Mouse (Mus musculus) stomach, embryonic 14.5 days (tissue): ENCODE measurements around the gene Trim38. TPM values are rescaled to one million over a fixed set of nuclear protein-coding genes. Genes with fewer than 3 reads are reported as not detected.

Source experiments
- ATAC-seq: fragments of 200-750 bp; cut with Nextera tagmentation; 2 replicates; pipeline ENCODE4 v1.8.0; 2017; ENCODE audit warnings: low read depth, moderate TSS enrichment; ENCODE audit not compliant: insufficient number of reproducible peaks, insufficient read depth, low FRiP score
- H3K27ac ChIP-seq: fragments of 300-500 bp; sonication (generic); 2 replicates; pipeline ENCODE4 v1.5.1; 2014; ENCODE audit warnings: mild to moderate bottlenecking, low read length, moderate library complexity, mixed read lengths
- H3K27me3 ChIP-seq: fragments of 300-500 bp; sonication (generic); 2 replicates; pipeline ENCODE4 v1.6.1; 2014; ENCODE audit warnings: low read length, control low read depth, mixed read lengths; ENCODE audit not compliant: control insufficient read depth, insufficient read depth
- H3K36me3 ChIP-seq: fragments of 300-500 bp; sonication (generic); 2 replicates; pipeline ENCODE4 v1.6.1; 2014; ENCODE audit warnings: mild to moderate bottlenecking, control low read depth, low read length, moderate library complexity, mixed read lengths; ENCODE audit not compliant: control insufficient read depth, insufficient read depth
- H3K4me1 ChIP-seq: fragments of 300-500 bp; sonication (generic); 2 replicates; pipeline ENCODE4 v1.6.1; 2014; ENCODE audit warnings: low read length, control low read depth, mixed read lengths; ENCODE audit not compliant: control insufficient read depth, insufficient read depth
- H3K4me2 ChIP-seq: fragments of 300-500 bp; sonication (generic); replicated peaks from 2 replicates; pipeline ENCODE4 v1.6.1; 2014; ENCODE audit warnings: low read depth, low read length, control low read depth
- H3K4me3 ChIP-seq: fragments of 300-500 bp; sonication (generic); 2 replicates; pipeline ENCODE4 v1.5.1; 2014; ENCODE audit warnings: low read depth, low read length, control low read depth
- H3K9ac ChIP-seq: fragments of 300-500 bp; sonication (generic); replicated peaks from 2 replicates; pipeline ENCODE4 v1.6.1; 2014; ENCODE audit warnings: low read depth, mild to moderate bottlenecking, control low read depth, low read length, moderate library complexity, mixed read lengths
- H3K9me3 ChIP-seq: fragments of 300-500 bp; sonication (generic); 2 replicates; pipeline ENCODE4 v1.6.1; 2016; ENCODE audit warnings: low read depth, low read length, control low read depth; ENCODE audit not compliant: control insufficient read depth
- WGBS: fragments of 180-500 bp; shearing (Covaris S2); extraction: QIAGEN DNeasy Blood & Tissue Kit; methylation state at CpG from one replicate; pipeline ENCODE4 v1.1.7; 2014; 5-methylcytosine and 5-hydroxymethylcytosine counted together
- microRNA-seq: library from miRNA; unstranded; fragments of <30 nt; microRNA quantifications from one replicate; pipeline ENCODE4, GENCODE M21; 2016
- polyA plus RNA-seq: library from polyadenylated mRNA; unstranded; fragments of >200 nt; fragmentation: Nextera tagmentation; extraction: Ambion mirVana; gene quantifications from 2 replicates; pipeline ENCODE4 v1.2.1, GENCODE M21; 2014

The Trim38 gene
- polyA plus RNA-seq, 1 experiment from 2014 or later, result not detected

GRCm38 (mm10) chr13:23826606-23827005 is 56.9 kb downstream of the Trim38 start:
- ATAC-seq, result no peak
- no peak overlapping the region for H3K4me2 ChIP-seq
- H3K4me1 ChIP-seq, result no peaks in the 10 kb centered on the region

GRCm38 (mm10) chr13:23833053-23833452 is 63.3 kb downstream of the Trim38 start:
- Histone ChIP-seq H3K27ac (no peak overlapping the region), H3K9me3 (no peaks in the 10 kb centered on the region), H3K36me3 (no peaks in the 10 kb centered on the region), H3K9ac (no peak overlapping the region), H3K27me3 (no peaks in the 10 kb centered on the region), H3K4me2 (no peak overlapping the region), H3K4me3 (no peak overlapping the region), H3K4me1 (no peaks in the 10 kb centered on the region)
- no peak for ATAC-seq
- WGBS, result 13% methylated on average over 6 of the region's 6 CpGs

More at GRCm38 (mm10) chr13:23826606-23827005, 56.9 kb downstream of the Trim38 start:
- H3K36me3 ChIP-seq, result no peaks in the 10 kb centered on the region
- no peaks in the 10 kb centered on the region for H3K9me3 ChIP-seq
- no peaks in the 10 kb centered on the region for H3K27me3 ChIP-seq
- no peak overlapping the region for H3K27ac ChIP-seq
- H3K4me3 ChIP-seq, result no peak overlapping the region
- no peak overlapping the region for H3K9ac ChIP-seq
- 70% methylated on average over 3 of the region's 3 CpGs for WGBS

GRCm38 (mm10) chr13:23834836-23835235 is 65.1 kb downstream of the Trim38 start:
- Histone ChIP-seq H3K4me1 (no peaks in the 10 kb centered on the region), H3K4me3 (no peak overlapping the region), H3K36me3 (no peaks in the 10 kb centered on the region), H3K9me3 (no peaks in the 10 kb centered on the region), H3K27me3 (no peaks in the 10 kb centered on the region), H3K9ac (no peak overlapping the region), H3K4me2 (no peak overlapping the region), H3K27ac (no peak overlapping the region)
- no peak for ATAC-seq
- WGBS, result 85% methylated on average over 5 of the region's 5 CpGs

- no peaks in the 10 kb centered on the region for H3K9me3 ChIP-seq
- no peak overlapping the region for H3K4me2 ChIP-seq
- H3K36me3 ChIP-seq, result no peaks in the 10 kb centered on the region
- H3K27me3 ChIP-seq, result no peaks in the 10 kb centered on the region
- no peak overlapping the region for H3K4me3 ChIP-seq
- ATAC-seq, result no peak
- H3K4me1 ChIP-seq, result no peaks in the 10 kb centered on the region
- H3K9ac ChIP-seq, result no peak overlapping the region
- WGBS, result 87% methylated on average over 5 of the region's 5 CpGs
- no peak overlapping the region for H3K27ac ChIP-seq
These were observed 66.9 kb downstream of the Trim38 start for GRCm38 (mm10) chr13:23836630-23837029.

- no peak for ATAC-seq
- WGBS, result 70% methylated on average over 2 of the region's 2 CpGs
- no peak within 1 kb of the TSS for H3K9ac ChIP-seq
- H3K9me3 ChIP-seq, result no peaks in the 10 kb centered on the region
- no peak within 1 kb of the TSS for H3K27ac ChIP-seq
- H3K36me3 ChIP-seq, result no peaks in the 10 kb centered on the region
- no peaks in the 10 kb centered on the region for H3K4me1 ChIP-seq
- no peaks in the 10 kb centered on the region for H3K27me3 ChIP-seq
- H3K4me3 ChIP-seq, result no peak within 1 kb of the TSS
- no peak within 1 kb of the TSS for H3K4me2 ChIP-seq
These were observed 69.6 kb downstream of the Trim38 start, which contains the start of gene Slc17a3 for GRCm38 (mm10) chr13:23839308-23839707. Slc17a3 (plus strand) TSS chr13:23839434.

Small RNA genes lying within 50 kb of the gene (microRNA-seq; reads per million reads assigned to microRNA genes)
- gene Gm44314 (not detected), gene Gm44484 (not detected)

Other genes with a start within 250 kb of the Trim38 start
- gene Hist1h4h, start 238.9 kb upstream of the Trim38 start, polyA plus RNA-seq, result 4.8 and 6.7 TPM in 2 replicates
- gene Hist1h2af, start 236.0 kb upstream of the Trim38 start, polyA plus RNA-seq, result 7.8 and 14.1 TPM in 2 replicates
- gene Hist1h3g, start 234.5 kb upstream of the Trim38 start, polyA plus RNA-seq, result 5.5 and 7.8 TPM in 2 replicates
- 1.1 and 1.2 TPM in 2 replicates for gene Hist1h2bh, start 226.5 kb upstream of the Trim38 start, polyA plus RNA-seq
- 0.94 and 1.3 TPM in 2 replicates for gene Hist1h3f, start 225.9 kb upstream of the Trim38 start, polyA plus RNA-seq
- 1.8 and 2.4 TPM in 2 replicates for gene Hist1h4f, start 218.3 kb upstream of the Trim38 start, polyA plus RNA-seq
- 1.0 and 1.1 TPM in 2 replicates for gene Hist1h1d, start 216.7 kb upstream of the Trim38 start, polyA plus RNA-seq
- 10.2 and 10.3 TPM in 2 replicates for gene Hist1h3e, start 207.5 kb upstream of the Trim38 start, polyA plus RNA-seq
- 92.6 and 109 TPM in 2 replicates for gene Hist1h2ae, start 198.7 kb upstream of the Trim38 start, polyA plus RNA-seq
- gene Hist1h2bg, start 198.5 kb upstream of the Trim38 start, polyA plus RNA-seq, result 11.0 and 12.6 TPM in 2 replicates
- 7.1 and 7.3 TPM in 2 replicates for gene Hist1h2bf, start 195.7 kb upstream of the Trim38 start, polyA plus RNA-seq
- gene Hist1h2ad, start 195.5 kb upstream of the Trim38 start, polyA plus RNA-seq, result 4.1 and 6.2 TPM in 2 replicates
- gene Hist1h3d, start 194.2 kb upstream of the Trim38 start, polyA plus RNA-seq, result 11.2 and 16.2 TPM in 2 replicates
- gene Hist1h4d, start 188.3 kb upstream of the Trim38 start, polyA plus RNA-seq, result 99.6 and 119 TPM in 2 replicates
- gene Hist1h2be, start 148.8 kb upstream of the Trim38 start, polyA plus RNA-seq, result 2.7 and 2.8 TPM in 2 replicates
- 17.5 and 18.7 TPM in 2 replicates for gene Hist1h1e, start 147.4 kb upstream of the Trim38 start, polyA plus RNA-seq
- gene Hist1h2ac, start 86.0 kb upstream of the Trim38 start, polyA plus RNA-seq, result 2.4 and 3.2 TPM in 2 replicates
- 58.8 and 65.1 TPM in 2 replicates for gene Hist1h2bc, start 85.7 kb upstream of the Trim38 start, polyA plus RNA-seq
- not detected in 2 replicates for gene Hist1h1t, start 74.1 kb upstream of the Trim38 start, polyA plus RNA-seq
- 7.2 and 9.6 TPM in 2 replicates for gene Hist1h4c, start 71.5 kb upstream of the Trim38 start, polyA plus RNA-seq
- gene Hfe, start 59.1 kb upstream of the Trim38 start, polyA plus RNA-seq, result 6.1 and 6.8 TPM in 2 replicates
- gene Hist1h1c, start 31.1 kb upstream of the Trim38 start, polyA plus RNA-seq, result 38.5 and 39.4 TPM in 2 replicates
- 6.1 and 8.4 TPM in 2 replicates for gene Hist1h3c, start 24.3 kb upstream of the Trim38 start, polyA plus RNA-seq
- gene Hist1h2bb, start 23.2 kb upstream of the Trim38 start, polyA plus RNA-seq, result 2.0 and 2.1 TPM in 2 replicates
- 38.8 and 50.2 TPM in 2 replicates for gene Hist1h2ab, start 18.8 kb upstream of the Trim38 start, polyA plus RNA-seq
- gene Hist1h3b, start 17.6 kb upstream of the Trim38 start, polyA plus RNA-seq, result 11.1 and 11.8 TPM in 2 replicates
- gene Hist1h4b, start 12.9 kb upstream of the Trim38 start, polyA plus RNA-seq, result 2.5 and 3.3 TPM in 2 replicates
- gene Hist1h4a, start 8.7 kb upstream of the Trim38 start, polyA plus RNA-seq, result not detected in 2 replicates
- gene Hist1h3a, start 7.5 kb upstream of the Trim38 start, polyA plus RNA-seq, result 6.1 and 6.5 TPM in 2 replicates
- gene Hist1h1a, start 6.2 kb upstream of the Trim38 start, polyA plus RNA-seq, result 2.4 and 3.6 TPM in 2 replicates
- gene Slc17a2, start 37.1 kb downstream of the Trim38 start, polyA plus RNA-seq, result 0.13 and 0.17 TPM in 2 replicates
- not detected in 2 replicates for gene Slc17a3, start 69.5 kb downstream of the Trim38 start, polyA plus RNA-seq
- gene Slc17a1, start 97.8 kb downstream of the Trim38 start, polyA plus RNA-seq, result not detected in 2 replicates
- 0.53 and 0.85 TPM in 2 replicates for gene Slc17a4, start 145.1 kb downstream of the Trim38 start, polyA plus RNA-seq
- not detected in 2 replicates for gene Hist1h2ba, start 164.2 kb downstream of the Trim38 start, polyA plus RNA-seq
- not detected in 2 replicates for gene Hist1h2aa, start 164.5 kb downstream of the Trim38 start, polyA plus RNA-seq
- 0.98 and 1.7 TPM in 2 replicates for gene Scgn, start 221.3 kb downstream of the Trim38 start, polyA plus RNA-seq